Mouse (Mus musculus) MEL (cell line): ENCODE results near the gene Spaca1. TPM values are rescaled to one million over a fixed set of nuclear protein-coding genes. Genes with fewer than 3 reads are reported as not detected.

Experiments
- DNase-seq: peaks from one replicate; pipeline ENCODE4 v3.0.0; 2011; ENCODE audit warnings: low read depth, low spot score
- H3K27ac ChIP-seq: 2 replicates; pipeline ENCODE4 v1.5.1; 2012; ENCODE audit warnings: low read depth, mild to moderate bottlenecking, control low read depth, low read length, moderate library complexity; ENCODE audit not compliant: control insufficient read depth
- H3K27me3 ChIP-seq, 2 experiments: fragments of 150-350 bp in 1 of 2; sonication (generic) in 1 of 2; 2 replicates each; pipeline ENCODE4 v1.6.1; 2012; ENCODE audit warnings: low read length in 2 of 2, mild to moderate bottlenecking in 2 of 2, improper control_type of control experiment in 1 of 2, moderate library complexity in 1 of 2; ENCODE audit not compliant: insufficient read depth in 2 of 2, control insufficient read depth in 1 of 2
- H3K36me3 ChIP-seq, 2 experiments: 2 replicates each; pipeline ENCODE4 v1.6.1; 2012 to 2014; ENCODE audit warnings: low read length in 2 of 2, improper control_type of control experiment in 1 of 2, inconsistent platforms in 1 of 2, mild to moderate bottlenecking in 1 of 2; ENCODE audit not compliant: insufficient read depth in 2 of 2, control insufficient read depth in 1 of 2
- H3K4me1 ChIP-seq, 2 experiments: fragments of 150-350 bp in 1 of 2; sonication (generic) in 1 of 2; 2 replicates each; pipeline ENCODE4 v1.6.1; 2012; ENCODE audit warnings: low read length in 2 of 2, improper control_type of control experiment in 1 of 2, mild to moderate bottlenecking in 1 of 2; ENCODE audit not compliant: insufficient read depth in 2 of 2, control insufficient read depth in 1 of 2
- H3K4me3 ChIP-seq, 2 experiments: fragments of 150-350 bp in 1 of 2; sonication (generic) in 1 of 2; 2 replicates each; pipeline ENCODE4 v1.5.1; 2012; ENCODE audit warnings: low read depth in 2 of 2, low read length in 2 of 2, mild to moderate bottlenecking in 2 of 2, moderate library complexity in 2 of 2, control low read depth in 1 of 2, improper control_type of control experiment in 1 of 2; ENCODE audit not compliant: control insufficient read depth in 1 of 2, insufficient read depth in 1 of 2
- H3K79me2 ChIP-seq: 2 replicates; pipeline ENCODE4 v1.6.1; 2012; ENCODE audit warnings: mild to moderate bottlenecking, low read length, moderate library complexity; ENCODE audit not compliant: control insufficient read depth, poor library complexity, insufficient read depth
- H3K9ac ChIP-seq: 2 replicates; pipeline ENCODE4 v1.6.1; 2012; ENCODE audit warnings: low read depth, mild to moderate bottlenecking, control low read depth, low read length, moderate library complexity; ENCODE audit not compliant: control insufficient read depth, poor library complexity, severe bottlenecking
- H3K9me3 ChIP-seq: fragments of 150-350 bp; sonication (generic); replicated peaks from 2 replicates; pipeline ENCODE4 v1.6.1; 2012; ENCODE audit warnings: mild to moderate bottlenecking, low read length, improper control_type of control experiment, moderate library complexity; ENCODE audit not compliant: insufficient read depth
- BHLHE40 ChIP-seq: IDR thresholded peaks from 2 replicates; pipeline ENCODE4 v1.6.1; 2012; ENCODE audit warnings: low read depth, mild to moderate bottlenecking, inconsistent platforms, low read length, improper control_type of control experiment, borderline replicate concordance
- CHD1 ChIP-seq: IDR thresholded peaks from 2 replicates; pipeline ENCODE4 v1.6.1; 2012; ENCODE audit warnings: low read depth, mild to moderate bottlenecking, inconsistent platforms, low read length, improper control_type of control experiment
- CHD2 ChIP-seq: IDR thresholded peaks from 2 replicates; pipeline ENCODE4 v1.6.1; 2011; ENCODE audit warnings: low read length, improper control_type of control experiment
- CTCF ChIP-seq, 3 experiments: IDR thresholded peaks in 2 of 3; conservative IDR thresholded peaks in 1 of 3; 2 replicates each; pipeline ENCODE4 v1.5.1; 2011 to 2012; ENCODE audit warnings: low read length in 3 of 3, low read depth in 2 of 3, mild to moderate bottlenecking in 2 of 3, improper control_type of control experiment in 1 of 3, inconsistent platforms in 1 of 3, mixed read lengths in 1 of 3, moderate library complexity in 1 of 3; ENCODE audit not compliant: control insufficient read depth in 1 of 3, insufficient read depth in 1 of 3, poor library complexity in 1 of 3, severe bottlenecking in 1 of 3
- E2F4 ChIP-seq: IDR thresholded peaks from 2 replicates; pipeline ENCODE4 v1.6.1; 2011; ENCODE audit warnings: low read depth, low read length, improper control_type of control experiment, borderline replicate concordance
- ETS1 ChIP-seq: IDR thresholded peaks from 2 replicates; pipeline ENCODE4 v1.6.1; 2012; ENCODE audit warnings: low read depth, mild to moderate bottlenecking, inconsistent platforms, low read length, improper control_type of control experiment, moderate library complexity
- GABPA ChIP-seq: IDR thresholded peaks from 2 replicates; pipeline ENCODE4 v1.6.1; 2012; ENCODE audit warnings: low read depth, mild to moderate bottlenecking, inconsistent platforms, low read length, improper control_type of control experiment, moderate library complexity
- JUND ChIP-seq: IDR thresholded peaks from 2 replicates; pipeline ENCODE4 v1.6.1; 2011; ENCODE audit warnings: low read depth, mild to moderate bottlenecking, improper control_type of control experiment, low read length
- KAT2A ChIP-seq: conservative IDR thresholded peaks from 2 replicates; pipeline ENCODE4 v1.6.1; 2012; ENCODE audit warnings: low read depth, low read length, improper control_type of control experiment, inconsistent platforms
- MAZ ChIP-seq: IDR thresholded peaks from 2 replicates; pipeline ENCODE4 v1.6.1; 2012; ENCODE audit warnings: low read depth, mild to moderate bottlenecking, inconsistent platforms, low read length, improper control_type of control experiment
- MYB ChIP-seq: IDR thresholded peaks from 2 replicates; pipeline ENCODE4 v1.6.1; 2011; ENCODE audit warnings: mild to moderate bottlenecking, low read depth, low read length, improper control_type of control experiment
- MYC ChIP-seq: IDR thresholded peaks from 2 replicates; pipeline ENCODE4 v1.6.1; 2011; ENCODE audit warnings: low read depth, mild to moderate bottlenecking, low read length, improper control_type of control experiment, moderate library complexity
- POLR2AphosphoS2 ChIP-seq: IDR thresholded peaks from 2 replicates; pipeline ENCODE4 v1.6.1; 2011; ENCODE audit warnings: low read length, improper control_type of control experiment
- RCOR1 ChIP-seq: IDR thresholded peaks from 2 replicates; pipeline ENCODE4 v1.6.1; 2012; ENCODE audit warnings: low read depth, mild to moderate bottlenecking, inconsistent platforms, low read length, improper control_type of control experiment
- SIN3A ChIP-seq: IDR thresholded peaks from 2 replicates; pipeline ENCODE4 v1.6.1; 2012; ENCODE audit warnings: low read length, improper control_type of control experiment, inconsistent platforms
- SMC3 ChIP-seq: IDR thresholded peaks from 2 replicates; pipeline ENCODE4 v1.6.1; 2011; ENCODE audit warnings: low read depth, low read length, improper control_type of control experiment
- TAL1 ChIP-seq: IDR thresholded peaks from 2 replicates; pipeline ENCODE4 v1.6.1; 2012; ENCODE audit warnings: mild to moderate bottlenecking, inconsistent platforms, low read length, moderate library complexity, mixed read lengths
- UBTF ChIP-seq: IDR thresholded peaks from 2 replicates; pipeline ENCODE4 v1.6.1; 2012; ENCODE audit warnings: low read depth, mild to moderate bottlenecking, inconsistent platforms, low read length, improper control_type of control experiment, moderate library complexity, borderline replicate concordance; ENCODE audit not compliant: insufficient read depth
- USF1 ChIP-seq: IDR thresholded peaks from 2 replicates; pipeline ENCODE4 v1.6.1; 2014; ENCODE audit warnings: low read depth, mild to moderate bottlenecking, inconsistent platforms, low read length, improper control_type of control experiment, moderate library complexity
- USF2 ChIP-seq, 2 experiments: IDR thresholded peaks; 2 replicates each; pipeline ENCODE4 v1.6.1; 2011 to 2012; ENCODE audit warnings: improper control_type of control experiment in 2 of 2, low read length in 2 of 2, borderline replicate concordance in 1 of 2, inconsistent platforms in 1 of 2, low read depth in 1 of 2, mild to moderate bottlenecking in 1 of 2; ENCODE audit not compliant: insufficient read depth in 1 of 2
- ZC3H11A ChIP-seq: IDR thresholded peaks from 2 replicates; pipeline ENCODE4 v1.6.1; 2012; ENCODE audit warnings: low read depth, mild to moderate bottlenecking, inconsistent platforms, low read length, improper control_type of control experiment
- ZMIZ1 ChIP-seq: IDR thresholded peaks from 2 replicates; pipeline ENCODE4 v1.6.1; 2012; ENCODE audit warnings: low read depth, mild to moderate bottlenecking, inconsistent platforms, low read length, improper control_type of control experiment, moderate library complexity
- polyA plus RNA-seq, 2 experiments: library from polyadenylated mRNA; stranded (reverse) in 1 of 2; unstranded in 1 of 2; fragments of >175 nt in 1 of 2; fragments of >200 nt in 1 of 2; gene quantifications; 2 replicates each; pipeline versions ENCODE4 v1.2.1 to v1.2.4; 2012; ENCODE audit warnings: low replicate concordance in 2 of 2, low read depth in 1 of 2; ENCODE audit not compliant: insufficient read length in 2 of 2, insufficient read depth in 1 of 2, missing spikeins in 1 of 2
- total RNA-seq: library from RNA; depleted of rRNA; stranded (reverse); fragments of 300-350 nt; gene quantifications from 2 replicates; pipeline ENCODE4 v1.2.3, GENCODE M21; 2012

Gene Spaca1
- total and polyA plus RNA-seq, 3 experiments: not detected

- no peaks in the 10 kb centered on the region for H3K4me1 ChIP-seq
- no peak for DNase-seq
- H3K36me3 ChIP-seq: no peaks in the 10 kb centered on the region
- H3K27me3 ChIP-seq: no peaks in the 10 kb centered on the region; a peak in 1 of 4 replicates
- TF ChIP-seq MYC: no peak
- TF ChIP-seq KAT2A: no peak
- TF ChIP-seq MYB: no peak
- no peak for TF ChIP-seq CHD1
- no peak overlapping the region for H3K9ac ChIP-seq
- no peaks in the 10 kb centered on the region for H3K79me2 ChIP-seq
- no peak overlapping the region for H3K4me3 ChIP-seq
- H3K9me3 ChIP-seq: no peaks in the 10 kb centered on the region
- no peak overlapping the region for H3K27ac ChIP-seq
These were observed 31.1 kb upstream of the Spaca1 start for GRCm38 (mm10) chr4:34081064-34081463.

- Histone ChIP-seq H3K27ac (no peak overlapping the region), H3K36me3 (no peaks in the 10 kb centered on the region), H3K79me2 (no peaks in the 10 kb centered on the region), H3K4me3 (no peak overlapping the region), H3K27me3 (no peaks in the 10 kb centered on the region; a peak in 1 of 4 replicates), H3K9me3 (no peaks in the 10 kb centered on the region), H3K4me1 (no peaks in the 10 kb centered on the region), H3K9ac (no peak overlapping the region)
- peak; percentile 7 for DNase-seq
- TF ChIP-seq ZC3H11A: no peak
- TF ChIP-seq SIN3A: no peak
- no peak for TF ChIP-seq ZMIZ1
- no peak for TF ChIP-seq TAL1
- TF ChIP-seq ETS1: no peak
- TF ChIP-seq GABPA: no peak
- no peak for TF ChIP-seq POLR2AphosphoS2
- no peak for TF ChIP-seq MAZ
- TF ChIP-seq MYB: no peak
- TF ChIP-seq KAT2A: no peak
- TF ChIP-seq JUND: no peak
- no peak for TF ChIP-seq BHLHE40
- TF ChIP-seq USF1: no peak
- no peak for TF ChIP-seq RCOR1
- TF ChIP-seq UBTF: no peak
- no peak for TF ChIP-seq CHD2
- TF ChIP-seq CTCF (IDR thresholded peaks at IDR 0.05 in 2 of 3, conservative IDR thresholded peaks at IDR 0.05 in 1 of 3; ENCODE audit: control insufficient read depth in 1 of 3, insufficient read depth in 1 of 3, low read depth in 2 of 3, low read length in 3 of 3, poor library complexity in 1 of 3, severe bottlenecking in 1 of 3): no peak
- no peak for TF ChIP-seq E2F4
- no peak for TF ChIP-seq SMC3
- no peak for TF ChIP-seq USF2 (IDR thresholded peaks at IDR 0.05; ENCODE audit: borderline replicate concordance in 1 of 2, insufficient read depth in 1 of 2, low read depth in 1 of 2, low read length in 2 of 2)
These were observed 19.0 kb upstream of the Spaca1 start for GRCm38 (mm10) chr4:34069002-34069401.
